ENCODE assay signal across 9 mouse cellular contexts in genomic region chr16:72215360-72216013, GRCm38 (mm10).
DNase-seq lines count a peak whose midpoint lies in the region; ATAC-seq lines count a peak whose summit lies in the region.
"Had no signal": no experiment of that assay in that cellular context is flagged by ENCODE, and none has a peak within 500 bp of the region (broad histone marks: within the 10 kb centered on the region; RNA-seq: fewer than 3 reads in every experiment).

No protein-coding gene starts in this region.

- H3K27ac ChIP-seq in embryonic facial prominence, embryonic 14.5 days (replicated peaks; ENCODE audit: low read depth, low read length) = no peak overlapping the region
- peak overlapping the region; percentile 57; the same call in 1 of the 2 replicates for H3K27ac ChIP-seq in hindbrain, embryonic 12.5 days

- no peaks in the 10 kb centered on the region for H3K4me1 ChIP-seq in embryonic facial prominence, embryonic 14.5 days (ENCODE audit: control insufficient read depth, insufficient read depth, low read length)
- peaks cover 3% of the 10 kb centered on the region; the same call in 1 of the 2 replicates for H3K4me1 ChIP-seq in hindbrain, embryonic 12.5 days

- H3K27me3 ChIP-seq in embryonic facial prominence, embryonic 14.5 days (replicated peaks; ENCODE audit: control insufficient read depth, insufficient read depth, low read length) = no peaks in the 10 kb centered on the region
- H3K27me3 ChIP-seq in hindbrain, embryonic 12.5 days = no peaks in the 10 kb centered on the region

- peak overlapping the region; percentile 37 for H3K9ac ChIP-seq in embryonic facial prominence, embryonic 14.5 days (ENCODE audit: low read depth, low read length)
- H3K9ac ChIP-seq in hindbrain, embryonic 12.5 days = peak overlapping the region; percentile 32; the same call in 1 of the 2 replicates

- H3K36me3 ChIP-seq in embryonic facial prominence, embryonic 14.5 days (ENCODE audit: control insufficient read depth, insufficient read depth, low read length) = no peaks in the 10 kb centered on the region
- H3K36me3 ChIP-seq in hindbrain, embryonic 12.5 days = no peaks in the 10 kb centered on the region

- 32% methylated on average over 15 of the region's 15 CpGs for WGBS in embryonic facial prominence, embryonic 14.5 days
- 36% methylated on average over 15 of the region's 15 CpGs for WGBS in hindbrain, embryonic 12.5 days

- H3K4me2 ChIP-seq in embryonic facial prominence, embryonic 14.5 days (ENCODE audit: low read depth, low read length) = peak overlapping the region; percentile 54
- peak overlapping the region; percentile 46 for H3K4me2 ChIP-seq in hindbrain, embryonic 12.5 days (replicated peaks)

- H3K4me3 ChIP-seq in embryonic facial prominence, embryonic 14.5 days (ENCODE audit: low read depth, low read length) = peak overlapping the region; percentile 26
- peak overlapping the region; percentile 21 for H3K4me3 ChIP-seq in hindbrain, embryonic 12.5 days
- H3K4me3 ChIP-seq: erythroblast, embryonic 14.5 days had no signal

- no peak for ATAC-seq in embryonic facial prominence, embryonic 14.5 days (ENCODE audit: low read depth)
- ATAC-seq in hindbrain, embryonic 12.5 days (ENCODE audit: low FRiP score) = peak; percentile 46
- ATAC-seq in erythroid progenitor cell, adult 5-6 weeks (replicated peaks; ENCODE audit: low FRiP score, poor library complexity, severe bottlenecking) = no peak

- peak; percentile 26 for DNase-seq in ES-CJ7 (ENCODE audit: low read depth, low spot score)
- DNase-seq in adrenal gland, adult 18-20 months (ENCODE audit: low spot score in 2 of 2) = peak; percentile 38 to 43
- DNase-seq in embryonic facial prominence, embryonic 14.5 days (ENCODE audit: low spot score) = peak; percentile 81
- DNase-seq in layer of hippocampus, postnatal 14 days (ENCODE audit: low spot score in 2 of 2) = peak; percentile 65 to 84
- peak; percentile 53 for DNase-seq in lung, postnatal 14 days
- peak; percentile 49 for DNase-seq in right cerebral cortex, postnatal 25 days

- no peaks in the 10 kb centered on the region for H3K9me3 ChIP-seq in embryonic facial prominence, embryonic 14.5 days (ENCODE audit: control insufficient read depth, low read length)
- H3K9me3 ChIP-seq in hindbrain, embryonic 12.5 days (replicated peaks) = no peaks in the 10 kb centered on the region

Comparison
In these comparisons a context has a peak if more than half of its experiments do, and no peak if none do; other contexts are left out.
1. DNase-seq: peak in every context shown above with its lines; median percentile 81 in embryonic facial prominence, embryonic 14.5 days; 74 in layer of hippocampus, postnatal 14 days; 53 in lung, postnatal 14 days; 49 in right cerebral cortex, postnatal 25 days; 40 in adrenal gland, adult 18-20 months; 26 in ES-CJ7.